Mouse (Mus musculus) ES-E14 (cell line): ENCODE results near the gene Sh3bgrl.

ENCODE experiments used
- HCFC1 ChIP-seq: IDR thresholded peaks from 2 replicates; pipeline ENCODE4 v1.6.1; 2012; ENCODE audit warnings: low read length, inconsistent platforms, borderline replicate concordance; ENCODE audit not compliant: insufficient read depth
- MAFK ChIP-seq: IDR thresholded peaks from 2 replicates; pipeline ENCODE4 v1.6.1; 2014; ENCODE audit warnings: mild to moderate bottlenecking, low read depth, low read length, inconsistent platforms; ENCODE audit not compliant: insufficient read depth
- ZC3H11A ChIP-seq: IDR thresholded peaks from 2 replicates; pipeline ENCODE4 v1.6.1; 2012; ENCODE audit warnings: low read depth, mild to moderate bottlenecking, inconsistent platforms, low read length, borderline replicate concordance

DNA sequence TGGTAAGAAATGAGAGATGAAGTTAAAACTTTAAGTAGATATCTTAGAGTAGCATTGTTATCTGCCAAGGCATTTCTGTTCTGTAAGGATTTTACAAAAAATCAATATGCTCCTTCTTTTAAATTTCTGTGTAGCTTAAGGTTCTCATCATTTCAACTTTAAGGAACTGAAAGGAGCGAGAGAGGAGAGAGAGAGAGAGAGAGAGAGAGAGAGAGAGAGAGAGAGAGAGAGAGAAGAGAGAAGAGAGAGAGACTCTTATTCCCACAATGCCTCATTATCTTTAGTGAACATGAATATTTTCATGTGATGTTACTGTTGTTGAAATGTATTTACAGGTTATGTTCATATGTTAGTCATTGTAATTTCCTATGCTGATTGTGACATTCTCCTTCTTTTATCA is 65.2 kb downstream of the Sh3bgrl start:
- TF ChIP-seq HCFC1 (no peak), ZC3H11A (no peak), MAFK (no peak)
